Mouse (Mus musculus): ENCODE measurements at regions not wholly inside any gene's neighbourhood (a gene's known extent, or its start where the extent isn't known, plus 50 kb on each side); places are given as distances from the start of the nearest gene placed in this dataset.

GRCm38 (mm10) chr1:42475629-42476028, 219.9 kb upstream of the Pou3f3 start:
- DNase-seq = no peak

GRCm38 (mm10) chr1:42480348-42480920, 215.1 kb upstream of the Pou3f3 start:
- DNase-seq = no peak

- DNase-seq = no peak
Measured at GRCm38 (mm10) chr1:42489563-42489962, 206.0 kb upstream of the Pou3f3 start.

DNA sequence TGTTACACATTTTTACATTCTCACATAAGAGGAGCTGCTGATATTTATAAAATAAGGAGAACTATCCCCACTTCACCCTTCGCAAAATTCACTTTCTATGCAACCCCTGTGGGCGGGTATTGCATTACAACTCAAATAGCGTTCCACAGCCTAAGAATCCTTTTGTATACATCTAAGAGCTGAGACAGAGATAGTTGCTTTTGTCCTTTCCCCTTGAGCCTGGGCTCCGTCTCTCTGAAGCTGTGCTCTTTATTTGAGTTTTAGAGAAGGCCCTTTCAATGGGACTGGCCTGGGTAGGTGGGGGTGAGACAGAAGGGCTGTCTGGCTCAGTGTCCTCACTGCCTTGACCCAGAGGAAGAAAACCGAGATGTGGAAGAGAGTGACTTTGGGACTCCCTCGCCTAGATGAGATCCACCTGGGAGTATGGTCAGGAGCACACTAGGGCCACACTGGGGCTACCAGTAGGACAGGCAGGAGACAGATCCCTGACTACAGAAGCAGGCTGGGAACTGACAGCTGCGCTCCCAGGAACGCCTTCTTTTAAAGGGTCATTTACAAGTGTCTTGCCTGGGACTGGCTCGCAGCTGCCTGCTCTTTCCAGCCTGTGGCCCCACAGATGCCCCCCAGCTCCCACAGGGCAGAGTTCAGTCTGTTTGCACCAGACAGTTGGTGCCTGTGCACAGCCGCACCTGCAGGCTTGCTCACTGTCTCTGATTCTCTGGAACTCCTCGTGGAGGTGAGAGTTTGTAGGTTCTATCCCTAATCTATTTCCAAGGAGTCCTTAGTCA, 204.5 kb upstream of the Pou3f3 start:
- DNase-seq = no peak

DNA sequence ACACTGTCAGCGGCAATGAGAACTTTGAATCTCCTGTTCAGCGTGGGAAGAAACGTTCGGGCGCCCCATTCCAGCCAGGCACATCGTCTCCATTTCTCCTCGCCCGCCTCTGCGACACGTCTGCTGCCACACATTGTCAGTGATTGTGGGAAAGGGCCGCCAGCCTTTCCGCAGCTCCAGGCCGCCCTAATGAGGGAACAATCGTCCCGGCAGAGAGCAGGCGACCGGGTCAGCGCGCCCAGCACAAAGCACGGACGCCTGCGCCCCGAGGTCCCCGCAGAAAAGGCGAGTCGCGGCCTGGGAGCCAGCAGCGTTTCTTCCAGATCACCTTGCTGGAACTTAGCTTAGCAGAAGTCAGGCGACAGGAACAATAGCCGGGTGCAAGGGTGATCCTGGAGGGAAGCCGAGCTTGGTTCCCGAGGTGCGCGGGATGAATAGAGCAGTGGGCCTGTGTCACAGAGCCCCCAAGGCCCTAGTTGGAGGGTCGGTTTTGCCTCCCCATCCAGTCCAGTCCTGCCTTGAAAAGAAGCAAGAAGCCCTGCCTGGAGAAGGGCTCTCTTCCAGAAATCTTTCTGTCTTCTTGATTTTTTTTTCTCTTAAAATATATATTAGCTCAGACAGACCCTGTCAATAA, 203.8 kb upstream of the Pou3f3 start:
- DNase-seq = peak in 1 of 2 experiments; percentile 26

- DNase-seq = no peak
Measured at GRCm38 (mm10) chr1:42496022-42496421, 199.5 kb upstream of the Pou3f3 start.

GRCm38 (mm10) chr1:42496433-42496832, 199.1 kb upstream of the Pou3f3 start:
- DNase-seq = no peak

GRCm38 (mm10) chr1:42498901-42499300, 196.7 kb upstream of the Pou3f3 start:
- DNase-seq = no peak

- DNase-seq = no peak
Measured at GRCm38 (mm10) chr1:42504491-42504890, 191.1 kb upstream of the Pou3f3 start.

GRCm38 (mm10) chr1:42505048-42505729, 190.4 kb upstream of the Pou3f3 start:
- DNase-seq = no peak

DNA sequence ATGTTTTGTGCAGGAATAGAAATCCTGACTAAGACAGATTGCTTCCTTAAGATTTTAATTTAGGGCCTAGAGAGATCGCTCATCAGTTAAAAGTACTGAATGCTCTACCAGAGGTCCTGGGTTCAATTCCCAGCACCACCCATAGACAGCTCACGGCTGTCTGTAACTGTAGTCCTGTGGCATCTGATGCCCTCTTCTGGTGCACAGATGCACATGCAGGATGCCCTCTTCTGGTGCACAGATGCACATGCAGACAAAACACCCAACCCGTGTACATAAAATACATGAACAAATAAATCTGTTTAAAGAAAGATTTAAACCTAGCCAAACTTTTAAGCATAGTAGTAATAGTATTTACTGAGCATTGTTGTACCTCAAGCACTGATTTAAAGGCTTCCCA, 181.2 kb upstream of the Pou3f3 start:
- no peak for DNase-seq

- DNase-seq = no peak
Measured at GRCm38 (mm10) chr1:42524401-42524800, 171.2 kb upstream of the Pou3f3 start.

DNA sequence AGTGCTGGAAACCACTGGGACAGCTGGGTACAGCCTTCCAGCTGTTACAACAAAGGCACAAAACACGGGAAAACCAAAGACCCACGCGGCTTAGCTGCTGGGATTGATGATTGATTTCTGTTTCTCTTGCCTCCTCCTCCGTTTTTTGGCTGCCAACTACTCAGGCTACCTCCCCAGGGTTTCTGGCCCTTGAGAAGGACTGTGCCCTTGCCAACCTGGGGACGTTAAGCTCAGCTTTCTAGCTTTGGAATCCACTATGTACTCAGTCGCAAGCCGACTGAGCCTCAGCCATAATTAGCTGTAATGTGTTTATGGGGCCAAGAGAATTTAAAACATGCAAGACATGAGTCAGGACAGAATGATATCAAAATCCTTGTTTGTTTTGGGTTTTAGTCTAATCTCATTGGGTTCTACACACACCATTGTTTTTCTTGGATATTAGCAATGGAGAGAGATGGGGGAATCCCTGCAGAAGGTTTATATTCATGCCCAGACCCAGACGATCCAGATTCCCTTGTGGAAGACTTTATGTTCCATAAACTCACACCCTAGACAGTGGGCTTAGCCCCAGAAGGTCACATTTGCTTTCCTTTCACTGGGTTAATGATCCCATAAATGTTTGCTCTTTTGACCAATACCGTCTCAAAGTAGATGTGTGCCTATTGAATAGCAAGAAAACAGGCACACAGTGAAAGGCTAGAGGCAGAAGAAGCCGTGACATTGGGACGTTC, 167.7 kb upstream of the Pou3f3 start:
- DNase-seq = peak in 1 of 2 experiments; percentile 22

DNA sequence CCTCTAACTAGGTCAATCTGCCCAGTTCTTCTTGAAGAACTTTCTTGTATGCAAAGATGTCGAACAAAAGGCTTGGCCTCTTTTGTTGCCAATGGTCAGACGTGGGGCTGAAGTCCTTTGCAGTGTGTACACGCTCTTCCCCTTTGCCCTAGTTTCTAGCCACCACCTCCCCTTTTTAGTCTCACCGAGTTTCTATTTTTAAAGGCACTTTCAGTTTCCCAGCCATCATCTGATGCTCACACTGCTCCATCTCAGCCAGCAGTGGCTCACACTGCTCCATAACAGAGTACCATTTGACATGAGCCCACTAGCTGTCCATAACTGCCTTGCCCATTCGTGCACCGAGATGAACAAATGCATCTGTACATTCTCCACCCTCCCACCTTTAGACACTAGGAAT, 162.7 kb upstream of the Pou3f3 start:
- DNase-seq = no peak

DNA sequence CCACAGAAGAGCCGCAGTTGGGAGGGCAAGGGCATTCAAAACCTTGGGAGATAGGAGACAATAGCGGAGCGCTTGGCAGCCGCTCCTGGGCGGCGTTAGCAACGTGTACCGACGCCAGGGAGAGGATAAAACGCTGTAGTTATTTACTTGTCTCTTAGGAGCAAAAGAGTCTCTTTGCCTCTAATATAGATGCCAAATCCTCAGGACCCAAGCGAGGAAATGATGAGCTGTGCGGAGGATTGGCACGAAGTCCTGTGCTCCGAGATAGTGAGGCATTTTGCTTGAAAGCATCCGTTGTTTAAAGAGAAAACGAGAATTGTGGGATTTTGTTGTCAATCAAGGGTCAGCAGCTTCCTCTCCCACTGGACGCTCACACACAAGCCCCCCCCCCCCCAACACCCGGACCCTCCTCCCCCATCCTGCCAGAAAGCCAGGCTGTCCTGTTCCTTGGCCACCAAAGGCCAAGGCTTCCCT, 156.5 kb upstream of the Pou3f3 start:
- DNase-seq = no peak

DNA sequence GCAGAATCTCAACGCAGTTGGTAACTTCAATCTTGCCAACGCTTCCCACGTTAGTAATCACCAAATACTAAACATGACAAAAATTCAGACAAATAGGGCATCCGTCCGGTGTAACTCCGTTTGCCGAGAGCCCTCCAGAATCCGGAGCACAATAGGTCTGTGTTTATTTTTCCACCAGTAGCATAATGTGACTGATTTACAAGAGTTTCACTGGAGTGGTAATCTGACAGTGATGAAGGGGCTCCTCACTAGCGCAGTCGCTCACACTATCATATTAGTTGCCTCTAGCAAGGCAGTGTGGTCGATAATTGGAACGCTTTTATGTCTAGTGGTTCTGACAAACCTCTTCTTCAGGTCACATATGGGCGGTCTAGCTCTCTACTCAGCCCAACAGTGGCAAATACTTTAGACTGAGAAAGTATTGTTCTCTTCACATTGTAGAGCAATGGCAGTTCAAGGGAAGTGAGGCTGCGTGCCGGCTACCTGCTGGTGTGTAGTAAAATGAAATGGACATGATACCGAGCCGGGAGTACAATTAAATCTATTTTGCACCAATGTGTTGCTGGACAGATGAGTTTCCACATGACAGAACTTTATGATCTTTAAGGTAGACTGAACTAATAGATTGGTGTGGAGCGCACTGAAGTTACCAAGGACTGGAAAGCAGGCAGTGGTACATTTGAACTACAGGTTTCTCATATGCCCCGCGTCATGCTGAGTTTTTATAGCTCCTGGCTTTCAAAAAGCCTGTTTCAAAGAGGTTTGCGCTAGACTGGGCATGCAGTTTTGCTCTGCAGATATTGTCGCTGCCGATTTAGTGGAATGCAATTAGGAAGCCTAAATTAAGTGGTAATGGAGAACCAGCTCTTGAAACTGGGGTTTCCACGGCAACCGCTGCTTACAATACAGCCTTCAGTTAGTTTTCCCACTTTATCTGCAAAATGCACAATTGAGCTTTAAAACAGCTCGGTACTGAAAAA, 155.7 kb upstream of the Pou3f3 start:
- no peak for DNase-seq

- DNase-seq = no peak
Measured at GRCm38 (mm10) chr1:42541991-42542390, 153.6 kb upstream of the Pou3f3 start.

DNA sequence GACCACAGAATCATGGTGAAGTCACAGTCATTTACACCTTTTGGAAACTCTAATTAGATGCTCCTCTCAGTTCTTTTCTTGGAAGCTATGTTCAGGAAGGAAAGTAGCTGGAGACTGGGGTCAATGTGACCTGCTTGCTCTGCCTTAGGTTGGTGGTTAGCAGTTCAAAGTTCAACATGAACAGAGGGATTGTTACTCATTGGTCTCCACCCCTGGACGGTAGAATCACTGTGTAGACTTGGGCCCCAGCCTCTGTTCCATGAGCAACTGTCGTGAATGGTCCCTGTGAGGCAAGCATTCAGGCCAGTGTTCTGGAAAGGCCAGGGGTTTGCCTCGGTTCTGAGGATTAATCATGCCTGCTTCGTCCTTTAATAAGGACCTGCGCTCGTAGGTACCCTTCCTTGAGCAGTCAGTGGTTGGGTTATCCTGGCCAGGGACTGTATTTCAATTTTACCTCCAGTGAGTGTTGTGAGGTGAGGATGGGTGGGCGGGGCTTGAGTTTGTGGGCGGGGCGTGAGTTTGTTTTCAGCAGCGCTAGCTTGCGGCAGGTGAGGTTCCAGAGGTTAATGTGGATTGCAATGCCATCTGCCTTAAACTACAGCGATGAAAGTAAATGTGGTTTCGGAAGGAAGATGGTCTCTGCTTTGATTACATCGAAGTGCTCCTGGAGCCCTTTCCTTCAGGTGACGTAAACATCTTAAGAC, 152.6 kb upstream of the Pou3f3 start:
- DNase-seq = no peak

GRCm38 (mm10) chr1:42546879-42547278, 148.7 kb upstream of the Pou3f3 start:
- DNase-seq = no peak

GRCm38 (mm10) chr1:42557301-42557700, 138.3 kb upstream of the Pou3f3 start:
- no peak for DNase-seq

- no peak for DNase-seq
Measured at GRCm38 (mm10) chr1:42567640-42568039, 127.9 kb upstream of the Pou3f3 start.

Data from lung, postnatal 4 days (tissue).